Mouse (Mus musculus) embryo, embryonic 11 days (tissue): ENCODE measurements at regions not wholly inside any gene's neighbourhood (a gene's known extent, or its start where the extent isn't known, plus 50 kb on each side); places are given as distances from the start of the nearest gene placed in this dataset.
"Not testable (repeated sequence)": the region's sequence is repeated elsewhere in the genome, so short reads cannot be mapped to it uniquely, and the experiment has no call there.

Source experiments
- DNase-seq: peaks from one replicate; pipeline ENCODE4 v3.0.0-alpha.2; 2015

DNA sequence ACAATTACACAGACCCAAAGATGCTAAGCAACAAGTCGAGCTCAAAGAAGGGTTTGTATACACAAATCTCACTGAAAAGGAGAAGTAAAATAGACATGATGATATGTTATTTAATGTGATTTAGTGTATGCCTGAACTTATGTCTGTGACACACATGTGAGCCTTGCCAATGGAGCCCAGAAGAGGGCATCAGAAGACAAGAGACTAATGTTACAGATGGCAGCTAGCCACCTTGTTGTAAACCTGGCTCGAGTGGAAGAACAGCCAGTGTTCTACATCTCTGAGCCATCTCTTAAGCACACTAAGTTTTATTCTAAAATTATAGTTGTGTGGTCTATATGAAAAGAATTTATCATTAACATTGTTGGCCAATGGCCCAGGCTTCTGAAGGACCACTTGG, 943.7 kb upstream of the Prmt6 start:
- DNase-seq, result no peak

DNA sequence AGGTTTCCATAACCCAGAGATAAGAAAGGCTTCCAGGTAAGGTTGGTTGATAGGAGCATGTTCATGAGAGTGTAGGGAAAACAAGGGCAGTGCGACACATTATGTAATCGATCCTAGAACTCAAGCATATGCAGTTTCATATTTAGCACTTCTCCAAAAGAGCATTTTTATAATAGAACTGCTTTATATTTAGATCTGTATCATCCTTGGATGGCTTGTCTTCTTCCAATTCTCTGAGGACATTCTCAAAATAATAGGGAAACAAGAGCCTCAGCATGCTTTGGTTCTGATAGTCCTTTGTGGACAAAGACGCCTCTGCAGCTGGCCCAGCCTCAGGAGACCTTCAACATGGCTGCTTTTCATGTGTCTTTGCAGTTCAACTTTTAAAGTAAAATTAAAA, 915.9 kb upstream of the Prmt6 start:
- no peak for DNase-seq

DNA sequence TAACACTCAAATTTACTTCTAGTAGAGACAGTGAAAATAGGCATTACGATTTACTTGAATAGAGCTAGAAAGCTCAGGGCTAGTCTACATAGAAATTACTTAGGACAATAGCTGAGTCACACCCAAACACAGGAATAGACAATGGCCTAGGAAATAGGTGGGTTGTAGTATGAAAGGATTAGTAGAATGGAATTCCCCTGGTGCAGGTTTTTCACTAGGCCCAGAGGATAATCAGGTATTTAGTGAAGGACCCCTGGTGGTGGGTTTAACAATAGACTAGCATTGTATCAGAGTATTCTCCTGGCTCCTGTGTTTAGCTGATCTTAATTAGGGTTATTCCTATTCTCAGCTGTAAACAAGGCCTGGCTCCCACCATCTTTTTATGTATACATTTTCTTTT, 890.4 kb upstream of the Prmt6 start:
- not testable (repeated sequence) for DNase-seq

DNA sequence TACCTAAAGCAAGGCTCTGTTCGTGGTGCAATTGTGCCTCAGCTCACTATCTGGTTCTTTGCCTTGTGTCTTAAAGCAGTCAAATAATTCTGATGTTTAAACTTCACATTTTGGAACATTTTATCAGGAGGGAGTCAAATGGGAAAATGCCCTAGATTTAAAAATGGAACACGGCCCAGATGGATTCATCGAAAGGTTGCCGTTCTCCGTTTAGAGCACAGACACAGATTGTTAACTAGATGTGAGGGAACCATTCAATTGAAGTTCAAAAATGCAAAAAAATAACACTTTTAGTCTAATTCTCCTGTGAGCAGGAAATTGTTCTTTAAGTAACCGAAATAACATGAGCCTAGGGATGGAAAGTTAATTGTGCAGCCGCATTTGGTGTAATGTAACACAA, 858.2 kb upstream of the Prmt6 start:
- no peak for DNase-seq

DNA sequence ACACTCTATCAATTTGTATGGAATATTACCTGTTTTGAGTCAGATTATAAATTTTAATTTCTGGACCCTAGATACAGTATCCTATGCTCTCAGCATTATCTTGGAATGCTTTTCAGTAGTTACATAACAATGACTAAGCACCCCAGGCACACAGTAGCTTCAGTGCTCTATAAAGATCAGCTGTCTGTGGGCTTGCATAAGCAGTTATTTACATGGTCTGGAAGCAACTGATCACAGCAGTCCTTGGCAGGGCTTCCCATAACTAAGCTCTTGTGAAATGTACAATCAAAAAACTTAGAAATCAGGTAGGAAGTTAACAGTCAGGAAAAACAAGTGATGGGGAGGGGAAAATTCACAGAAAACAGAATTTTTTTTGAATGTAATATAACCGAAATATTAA, 851.8 kb upstream of the Prmt6 start:
- no peak for DNase-seq

DNA sequence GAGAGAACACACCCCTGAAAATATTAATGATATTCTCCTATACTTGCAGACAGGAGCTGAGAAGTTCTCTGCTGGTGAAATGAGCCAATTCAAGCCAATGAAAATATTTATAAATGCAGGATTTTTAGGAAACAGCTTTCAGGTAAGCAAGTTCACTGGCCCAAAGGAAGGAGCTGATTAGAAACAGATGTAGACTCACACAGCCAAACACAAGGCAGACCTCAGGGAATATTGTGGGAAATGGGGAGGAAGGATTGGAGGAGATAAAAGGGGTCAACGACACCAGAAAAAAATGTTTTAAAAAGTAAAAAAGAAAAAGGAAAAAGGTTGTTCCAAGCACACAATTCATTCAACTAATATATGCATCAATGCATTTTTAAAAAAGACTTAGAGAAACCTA, 823.5 kb upstream of the Prmt6 start:
- DNase-seq, result peak; percentile 47

DNA sequence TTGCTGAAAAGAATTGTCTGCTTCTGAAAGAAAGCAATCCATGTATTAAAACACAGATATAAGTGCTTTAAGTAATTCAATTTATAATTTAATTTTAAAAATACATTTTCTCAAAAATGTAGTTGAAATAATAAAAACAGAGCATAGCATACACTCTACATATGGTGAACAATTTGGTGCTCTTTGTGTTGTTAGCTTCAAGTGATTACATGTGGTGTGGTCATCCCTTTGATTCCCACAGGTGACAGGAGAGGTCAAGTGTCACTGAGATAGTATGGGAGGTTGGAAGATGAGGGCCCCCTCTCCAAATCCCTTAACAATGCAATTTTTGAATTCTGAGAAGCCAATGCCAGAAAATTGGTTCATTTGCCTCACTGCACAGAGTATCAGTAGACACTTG, 819.5 kb upstream of the Prmt6 start:
- DNase-seq, result no peak

DNA sequence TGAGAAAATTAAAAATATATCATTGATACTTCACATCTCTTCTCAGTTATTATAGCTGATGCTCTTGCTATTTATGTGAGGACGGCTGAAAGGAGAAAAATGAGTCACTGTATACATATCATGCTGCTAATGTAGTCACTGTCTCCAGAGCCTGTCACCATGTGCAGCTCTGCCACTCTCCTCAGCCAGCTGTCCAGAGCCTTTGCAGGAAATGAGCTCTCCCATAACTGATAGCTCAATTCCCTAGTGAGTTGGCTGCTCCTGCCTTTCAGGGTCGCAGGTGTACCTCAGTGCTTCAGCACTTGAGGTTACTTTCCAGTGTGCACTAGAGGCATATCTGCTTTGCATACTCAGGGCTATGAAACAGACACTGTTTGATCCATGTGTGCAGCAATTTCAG, 819.0 kb upstream of the Prmt6 start:
- DNase-seq, result peak; percentile 12

DNA sequence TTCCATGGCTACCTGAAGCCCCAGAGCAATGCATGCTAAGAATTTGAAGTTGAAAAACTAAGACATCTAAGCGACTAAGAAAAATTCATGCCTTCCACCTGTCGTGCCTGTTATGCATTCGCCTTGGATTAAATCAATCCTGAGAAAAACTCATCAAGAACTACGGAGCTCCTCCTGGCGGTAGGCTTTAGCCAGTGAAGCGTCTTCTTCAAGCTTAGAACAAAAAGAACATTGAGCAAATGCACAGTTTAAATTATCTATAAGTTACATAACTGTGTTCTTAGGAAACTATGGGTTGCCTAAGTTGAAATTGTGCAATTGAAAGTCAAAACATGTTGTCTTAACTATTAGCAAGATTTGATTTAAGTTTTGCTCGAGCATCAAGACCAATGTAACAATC, 818.4 kb upstream of the Prmt6 start:
- peak; percentile 78 for DNase-seq

DNA sequence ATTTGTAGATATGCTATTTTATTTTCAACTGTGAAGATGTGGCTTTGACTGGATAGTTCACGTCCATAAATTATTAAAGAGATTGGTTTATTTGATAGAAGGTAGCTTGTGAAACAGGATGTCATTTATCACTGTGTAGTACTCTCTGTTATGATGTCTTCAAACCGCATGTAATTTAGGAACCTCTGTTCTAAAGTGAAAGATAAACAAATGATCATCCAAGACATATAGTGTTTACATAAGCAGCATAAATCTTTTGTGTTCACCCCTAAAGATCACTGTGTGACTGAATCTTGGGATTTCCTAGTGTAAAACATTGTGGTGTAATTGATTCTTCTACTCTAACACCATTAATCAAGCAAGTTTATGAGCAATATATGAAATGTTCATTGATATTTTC, 798.8 kb upstream of the Prmt6 start:
- DNase-seq, result no peak
